Mouse (Mus musculus) heart, embryonic 10.5 days (tissue): Measurements from ENCODE around the gene Sumf2. TPM values are rescaled to one million over a fixed set of nuclear protein-coding genes. Genes with fewer than 3 reads are reported as not detected.

Experiments
- DNase-seq: peaks from one replicate; pipeline ENCODE4 v3.0.0-alpha.2; 2017; ENCODE audit warnings: low spot score
- H3K27ac ChIP-seq: fragments of 300-500 bp; sonication (generic); 2 replicates; pipeline ENCODE4 v1.5.1; 2016; ENCODE audit warnings: mild to moderate bottlenecking
- H3K27me3 ChIP-seq: fragments of 300-500 bp; sonication (generic); 2 replicates; pipeline ENCODE4 v1.6.1; 2016; ENCODE audit warnings: mild to moderate bottlenecking; ENCODE audit not compliant: poor library complexity, insufficient read depth, severe bottlenecking
- H3K36me3 ChIP-seq: fragments of 300-500 bp; sonication (generic); 2 replicates; pipeline ENCODE4 v1.6.1; 2016; ENCODE audit warnings: mild to moderate bottlenecking, moderate library complexity
- H3K4me1 ChIP-seq: fragments of 300-500 bp; sonication (generic); 2 replicates; pipeline ENCODE4 v1.6.1; 2016; ENCODE audit warnings: mild to moderate bottlenecking
- H3K4me3 ChIP-seq: fragments of 300-500 bp; sonication (generic); 2 replicates; pipeline ENCODE4 v1.5.1; 2016; ENCODE audit warnings: mild to moderate bottlenecking, moderate library complexity
- H3K9me3 ChIP-seq: fragments of 300-500 bp; sonication (generic); 2 replicates; pipeline ENCODE4 v1.6.1; 2016; ENCODE audit warnings: mild to moderate bottlenecking, moderate library complexity
- WGBS: fragments of 180-500 bp; shearing (Covaris S2); methylation state at CpG from one replicate; pipeline ENCODE4 v1.1.7; 2016; 5-methylcytosine and 5-hydroxymethylcytosine counted together
- polyA plus RNA-seq: library from polyadenylated mRNA; unstranded; fragments of >200 nt; fragmentation: Nextera tagmentation; extraction: Ambion mirVana; gene quantifications from 2 replicates; pipeline ENCODE4 v1.2.1, GENCODE M21; 2016

Gene Sumf2
- polyA plus RNA-seq, 1 experiment from 2014 or later = 47.7 TPM

- DNase-seq = no peak
- Histone ChIP-seq H3K4me1 (0 out of 2 replicates have a peak, but pooled peaks cover 9% of the 10 kb centered on the region), H3K36me3 (no peaks in the 10 kb centered on the region), H3K27me3 (peaks cover 8% of the 10 kb centered on the region; the same call in 1 of the 2 replicates), H3K4me3 (no peak overlapping the region), H3K27ac (no peak overlapping the region), H3K9me3 (no peaks in the 10 kb centered on the region)
- WGBS = 76% methylated on average over 7 of the region's 7 CpGs
Observed at GRCm38 (mm10) chr5:129909591-129909990, 62.8 kb downstream of the Sumf2 start.

Other genes starting within 250 kb of the Sumf2 start
- 5.0 and 5.2 TPM in 2 replicates for gene Zfp11, start 176.9 kb upstream of the Sumf2 start, polyA plus RNA-seq
- not detected in 2 replicates for gene Sept14, start 138.5 kb upstream of the Sumf2 start, polyA plus RNA-seq
- 162 and 176 TPM in 2 replicates for gene Mrps17, start 131.5 kb upstream of the Sumf2 start, polyA plus RNA-seq
- 140 and 220 TPM in 2 replicates for gene Nipsnap2, start 121.9 kb upstream of the Sumf2 start, polyA plus RNA-seq
- gene Psph, start 59.5 kb upstream of the Sumf2 start, polyA plus RNA-seq = 36.3 and 55.4 TPM in 2 replicates
- 962 and 1,044 TPM in 2 replicates for gene Chchd2, start 40.5 kb downstream of the Sumf2 start, polyA plus RNA-seq
- 4.2 and 5.4 TPM in 2 replicates for gene Zbed5, start 48.7 kb downstream of the Sumf2 start, polyA plus RNA-seq
- 0.48 and 0.53 TPM in 2 replicates for gene Phkg1, start 51.6 kb downstream of the Sumf2 start, polyA plus RNA-seq
- 1.8 and 2.4 TPM in 2 replicates for gene Nupr1l, start 61.6 kb downstream of the Sumf2 start, polyA plus RNA-seq
- gene Vkorc1l1, start 95.0 kb downstream of the Sumf2 start, polyA plus RNA-seq = 18.3 and 25.8 TPM in 2 replicates
- gene Gusb, start 156.1 kb downstream of the Sumf2 start, polyA plus RNA-seq = 47.3 and 56.8 TPM in 2 replicates
- 25.1 and 35.9 TPM in 2 replicates for gene Asl, start 182.3 kb downstream of the Sumf2 start, polyA plus RNA-seq
- gene Crcp, start 182.3 kb downstream of the Sumf2 start, polyA plus RNA-seq = 33.1 and 39.9 TPM in 2 replicates
- 27.2 and 44.6 TPM in 2 replicates for gene Tpst1, start 226.3 kb downstream of the Sumf2 start, polyA plus RNA-seq